Mouse (Mus musculus): ENCODE data around the gene Dis3l2.

The Dis3l2 gene

GRCm38 (mm10) chr1:87059042-87059665 is 355.5 kb downstream of the Dis3l2 start:
- in situ Hi-C loops (cut with MseI, MboI): no loop called here

DNA sequence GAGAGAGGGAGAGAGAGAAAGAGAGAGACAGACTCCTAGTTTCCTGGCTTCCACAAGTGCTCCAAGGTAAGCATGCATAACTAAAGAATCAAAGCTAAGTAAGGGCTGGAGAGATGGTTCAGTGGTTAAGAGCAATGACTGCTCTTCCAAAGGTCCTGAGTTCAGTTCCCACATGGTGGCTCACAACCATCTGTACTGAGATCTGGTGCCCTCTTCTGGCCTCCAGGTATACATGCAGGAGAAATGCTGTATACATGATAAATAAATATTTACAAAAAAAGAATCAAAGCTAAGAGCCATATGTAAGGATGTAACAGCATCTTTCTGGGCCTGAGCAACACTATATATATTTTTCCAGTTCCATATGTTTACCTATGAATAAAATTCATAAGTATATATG is 357.3 kb downstream of the Dis3l2 start:
- in situ Hi-C loops (cut with MseI, MboI): no loop called here

- in situ Hi-C loops (cut with MseI, MboI): no loop called here
Measured at GRCm38 (mm10) chr1:87070720-87071119, 367.1 kb downstream of the Dis3l2 start.

- in situ Hi-C loops (cut with MseI, MboI): no loop called here
Measured at GRCm38 (mm10) chr1:87073776-87074175, 370.2 kb downstream of the Dis3l2 start.

GRCm38 (mm10) chr1:87086196-87086595 is 382.6 kb downstream of the Dis3l2 start:
- in situ Hi-C loops (cut with MseI, MboI): no loop called here

DNA sequence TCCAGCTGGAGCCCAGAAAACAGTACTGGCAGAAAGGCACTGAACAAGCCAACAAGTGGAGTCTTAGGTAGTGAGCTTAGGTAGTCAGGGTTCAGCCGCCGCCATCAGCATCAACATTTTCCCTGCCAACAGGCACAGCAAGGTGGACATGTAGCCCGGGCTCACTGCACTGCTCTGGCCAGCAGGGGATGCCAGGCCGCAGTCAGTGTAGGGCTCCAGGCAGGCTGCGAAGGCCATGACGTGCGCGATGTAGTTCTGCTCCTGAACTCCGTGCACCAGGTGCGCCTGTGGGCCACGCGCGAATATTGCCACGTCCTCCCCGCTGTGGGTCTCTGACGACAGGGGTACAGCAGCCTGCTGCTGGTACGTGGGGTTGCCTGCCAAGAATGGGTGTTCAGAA is 383.4 kb downstream of the Dis3l2 start:
- in situ Hi-C loops (cut with MseI, MboI): no loop called here

DNA sequence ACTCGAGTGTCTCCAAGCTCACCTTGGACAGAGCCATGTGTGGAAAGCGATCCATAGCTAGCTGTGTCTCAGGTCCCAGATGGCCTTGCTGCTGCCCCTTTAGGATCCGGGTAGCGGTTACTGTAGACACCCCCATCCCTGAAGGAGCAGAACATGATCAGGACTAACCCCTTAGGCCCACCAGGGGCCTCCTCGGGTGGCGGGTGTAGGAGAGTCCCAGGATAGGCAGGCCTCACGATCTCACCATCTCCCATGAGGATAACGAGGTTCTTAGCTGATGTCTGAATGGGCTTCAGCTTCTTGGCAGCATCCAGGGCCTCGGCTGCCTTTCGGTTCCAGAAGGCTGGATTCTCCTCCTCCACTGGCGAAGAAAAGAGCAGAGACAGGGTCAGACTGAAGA is 385.6 kb downstream of the Dis3l2 start:
- in situ Hi-C loops (cut with MseI, MboI): no loop called here

GRCm38 (mm10) chr1:87089828-87090227 is 386.2 kb downstream of the Dis3l2 start, which contains the start of gene Alppl2:
Gene Alppl2, minus strand, starts transcription at chr1:87089928.
- in situ Hi-C loops (cut with MseI, MboI): no loop called here

GRCm38 (mm10) chr1:87095642-87096041 is 392.0 kb downstream of the Dis3l2 start:
- in situ Hi-C loops (cut with MseI, MboI): no loop called here

GRCm38 (mm10) chr1:87098358-87098975 is 394.9 kb downstream of the Dis3l2 start:
- in situ Hi-C loops (cut with MseI, MboI): no loop called here

All from mouse trophoblast stem cell (cell line).